Mouse (Mus musculus) testis, postnatal 14 days (tissue): ENCODE data around the gene Serpina1e.
"Not testable (repeated sequence)": the region's sequence is repeated elsewhere in the genome, so short reads cannot be mapped to it uniquely, and the experiment has no call there.

Experiments
- DNase-seq: peaks from one replicate; pipeline ENCODE4 v3.0.0; 2021; ENCODE audit warnings: low spot score

Serpina1e gene

DNA sequence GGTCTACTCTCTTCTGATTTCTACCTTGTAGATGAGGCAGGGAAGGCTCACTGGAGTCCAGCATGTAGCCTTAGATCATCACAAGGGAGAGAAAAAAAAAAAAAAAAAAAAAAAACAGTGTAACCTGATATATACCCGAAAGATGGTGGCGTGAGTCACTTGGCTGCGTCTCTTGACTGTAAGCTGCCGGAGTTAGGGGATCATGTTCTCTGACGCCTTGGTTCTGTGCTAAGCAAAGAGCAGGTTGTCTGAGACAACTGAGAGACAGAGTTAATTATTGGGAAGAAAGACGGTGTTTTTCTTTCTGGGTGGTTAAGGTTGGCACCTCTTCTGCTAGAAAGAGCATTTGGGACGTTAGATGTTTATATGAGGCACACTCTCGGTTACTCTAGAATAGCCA is 4.1 kb upstream of the Serpina1e start:
- DNase-seq, result no peak

DNA sequence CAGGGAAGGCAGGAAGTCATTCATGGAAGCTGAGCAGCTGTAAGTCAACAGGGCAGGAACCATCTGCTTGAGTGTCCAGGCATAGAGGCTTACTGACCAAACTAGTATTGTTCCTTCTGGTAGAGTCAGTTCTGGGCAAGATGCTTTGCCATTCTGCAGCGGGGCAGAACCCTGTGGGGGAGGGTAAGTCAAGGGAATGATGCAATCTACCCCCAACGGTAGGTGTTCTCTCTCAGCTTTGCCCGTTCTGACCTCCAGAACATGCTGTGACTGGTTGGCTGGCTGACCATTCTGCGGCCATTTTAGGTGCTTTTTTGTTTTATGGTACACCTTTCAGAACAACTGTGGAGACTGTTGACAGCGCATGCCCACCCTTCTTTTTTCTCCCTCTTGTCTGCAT is 3.6 kb upstream of the Serpina1e start:
- no peak for DNase-seq

DNA sequence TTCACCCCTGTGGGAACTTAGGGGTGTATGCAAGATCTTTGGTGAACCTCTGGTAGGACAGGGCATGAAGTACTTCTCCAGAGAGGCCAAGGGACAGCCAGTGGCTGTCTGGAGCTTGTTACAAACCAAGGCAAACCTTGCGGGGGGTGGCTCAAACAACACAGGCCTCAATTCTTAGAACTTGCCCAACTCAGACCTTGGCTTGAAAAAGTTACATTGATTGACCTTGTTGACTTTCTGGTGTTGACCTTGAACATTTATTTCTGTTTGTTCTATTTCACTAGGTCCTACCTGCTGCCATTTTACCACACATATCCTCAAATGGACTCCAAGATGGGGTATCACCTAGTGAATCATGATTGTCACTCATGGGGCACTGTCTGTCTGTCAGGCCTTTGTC is 2.9 kb upstream of the Serpina1e start:
- no peak for DNase-seq

DNA sequence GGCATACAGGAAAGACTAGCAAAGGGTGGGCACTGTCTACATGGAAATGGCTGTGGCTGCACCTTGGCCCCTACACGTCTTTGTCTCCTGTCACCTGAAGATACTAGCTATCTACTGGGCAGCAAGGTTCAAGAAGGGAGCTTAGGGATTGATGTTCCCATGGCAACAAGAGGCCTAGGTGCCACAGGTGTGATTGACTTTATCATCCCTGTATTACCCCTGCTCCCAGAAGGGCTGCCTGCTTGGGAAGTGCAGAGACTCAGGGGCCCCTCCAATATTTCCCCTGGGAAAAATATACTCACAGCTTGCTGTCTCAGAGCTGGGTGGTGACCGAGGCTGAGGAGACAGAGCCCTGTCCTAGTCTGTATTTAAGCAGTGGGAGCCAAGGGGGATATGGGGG is 2.2 kb downstream of the Serpina1e start:
- not testable (repeated sequence) for DNase-seq

DNA sequence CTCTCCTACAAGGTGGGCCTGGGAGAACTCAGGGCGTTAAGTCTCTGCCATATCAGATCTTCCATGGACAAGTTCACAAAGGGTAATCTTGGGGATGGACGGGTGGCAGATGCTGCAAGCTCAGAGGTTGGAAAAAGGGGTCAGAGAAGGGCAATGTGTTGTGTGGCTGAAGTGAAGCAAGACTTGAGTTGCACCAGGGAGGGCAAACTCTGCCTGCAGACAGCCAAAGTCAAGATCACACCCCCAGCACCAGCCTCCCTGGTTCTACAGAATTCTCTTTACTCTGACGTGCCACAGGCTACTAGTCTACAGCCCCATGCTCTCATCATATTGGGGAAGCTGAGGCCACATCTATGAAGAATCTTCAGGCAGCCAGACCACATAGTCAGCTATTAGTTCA is 5.8 kb downstream of the Serpina1e start:
- DNase-seq, result not testable (repeated sequence)

DNA sequence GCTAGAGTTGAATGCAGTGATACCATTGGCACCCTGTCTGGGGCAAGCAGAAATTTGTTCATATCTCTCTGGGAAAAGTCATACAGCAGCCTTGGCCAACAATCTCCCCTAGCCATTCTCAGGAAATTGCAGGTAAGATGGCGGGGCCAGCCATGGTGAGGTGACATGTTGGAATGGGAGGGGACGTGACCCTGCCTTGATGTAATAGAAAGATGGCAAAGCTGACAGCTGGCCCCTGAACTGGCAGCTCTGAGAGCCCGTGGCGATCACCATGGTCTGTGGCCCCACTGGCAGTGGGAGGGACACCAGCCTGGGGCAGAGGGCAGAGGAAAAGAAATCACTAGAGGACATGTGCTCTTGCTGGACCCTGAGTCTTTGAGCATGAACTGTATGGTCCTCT is 12.5 kb downstream of the Serpina1e start:
- DNase-seq, result no peak

DNA sequence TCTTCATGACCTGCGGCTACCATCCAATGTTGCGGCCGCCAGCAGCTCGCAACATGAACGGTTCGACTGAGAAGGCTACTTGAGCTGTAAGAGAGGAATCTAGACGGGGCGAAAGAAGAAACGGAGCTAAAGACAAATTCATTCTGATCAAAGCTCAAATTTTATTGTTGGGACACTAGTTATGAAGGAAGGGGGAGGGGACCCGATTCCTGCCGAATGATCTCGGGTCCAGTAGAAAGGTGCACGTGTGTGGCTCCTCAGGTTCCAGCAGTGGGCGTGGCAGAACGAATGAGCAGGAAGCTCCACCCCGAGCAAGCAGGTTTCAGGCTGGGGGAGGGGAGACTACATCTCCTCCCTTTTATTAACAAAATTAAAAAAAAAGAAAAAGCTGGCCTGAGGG is 49.6 kb downstream of the Serpina1e start:
- not testable (repeated sequence) for DNase-seq

DNA sequence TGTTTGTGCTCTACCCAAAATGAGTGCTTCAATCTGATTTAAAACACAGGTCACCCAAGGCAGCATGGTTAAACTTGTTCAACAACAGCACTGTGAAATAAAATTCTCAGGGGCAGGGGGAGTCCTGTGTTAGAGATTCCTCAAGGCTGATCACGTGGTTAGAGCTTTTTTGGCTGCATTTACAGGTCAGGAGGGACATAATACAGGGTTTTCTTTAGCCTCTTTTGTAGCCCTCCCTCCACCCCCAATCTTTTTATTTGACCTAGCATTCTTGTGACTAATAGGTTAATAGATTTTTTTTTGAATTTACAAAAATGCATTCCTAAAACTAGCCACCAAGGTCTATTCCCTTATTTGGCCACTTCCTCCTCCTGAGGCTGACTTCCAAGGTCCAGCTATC is 51.0 kb downstream of the Serpina1e start:
- DNase-seq, result not testable (repeated sequence)

DNA sequence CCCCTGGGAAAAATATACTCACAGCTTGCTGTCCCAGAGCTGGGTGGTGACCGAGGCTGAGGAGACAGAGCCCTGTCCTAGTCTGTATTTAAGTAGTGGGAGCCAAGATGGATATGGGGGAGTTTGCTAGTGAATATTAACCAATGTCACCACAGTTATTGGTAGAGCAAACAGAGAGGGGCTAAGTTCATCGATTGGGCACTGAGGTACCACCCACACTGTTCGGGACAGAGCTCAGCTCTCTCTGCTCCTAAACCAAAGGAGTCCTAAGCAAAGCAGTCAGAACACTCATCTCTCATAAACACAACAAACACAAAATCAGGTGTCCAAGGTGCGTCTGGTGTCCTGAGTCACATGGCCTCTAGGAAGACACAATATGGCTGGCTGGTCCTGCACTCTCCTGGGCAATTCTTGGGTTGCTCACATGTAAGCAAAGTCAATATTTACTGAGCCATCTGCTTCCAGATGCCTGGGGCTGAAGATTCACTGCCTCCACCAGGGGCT is 53.9 kb downstream of the Serpina1e start, which contains the start of gene Serpina1c:
Gene Serpina1c, minus strand, starts transcription at position 51 of the 504 bp plus-strand sequence.
- DNase-seq, result not testable (repeated sequence)

DNA sequence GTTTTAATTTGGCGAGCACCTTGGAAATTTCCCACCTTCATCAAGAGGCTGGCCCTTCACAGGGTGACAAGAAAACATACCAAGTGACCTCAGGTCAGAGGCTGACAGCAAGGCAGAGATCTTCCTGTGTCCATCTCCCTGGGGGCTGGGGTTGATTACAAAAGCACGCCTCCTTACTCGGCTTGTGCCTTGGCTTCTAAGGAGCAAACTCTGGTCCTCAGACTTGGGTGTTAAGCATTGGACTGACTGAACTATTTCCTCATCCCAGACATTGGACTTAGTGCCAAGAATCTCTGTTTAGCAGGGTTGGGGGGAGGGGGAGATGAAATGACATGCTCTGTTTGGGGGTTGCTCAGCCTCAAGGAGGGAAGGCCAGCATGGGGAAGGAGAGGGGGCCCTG is 56.8 kb downstream of the Serpina1e start:
- not testable (repeated sequence) for DNase-seq
